Mouse (Mus musculus): ENCODE measurements around the gene Aox3. TPM values are rescaled to one million over a fixed set of nuclear protein-coding genes. Genes with fewer than 3 reads are reported as not detected.
A peak's percentile ranks its signal among the peaks of the same experiment; 100 is the strongest.

The Aox3 gene
- polyA plus RNA-seq, 1 experiment from 2014 or later: not detected

DNA sequence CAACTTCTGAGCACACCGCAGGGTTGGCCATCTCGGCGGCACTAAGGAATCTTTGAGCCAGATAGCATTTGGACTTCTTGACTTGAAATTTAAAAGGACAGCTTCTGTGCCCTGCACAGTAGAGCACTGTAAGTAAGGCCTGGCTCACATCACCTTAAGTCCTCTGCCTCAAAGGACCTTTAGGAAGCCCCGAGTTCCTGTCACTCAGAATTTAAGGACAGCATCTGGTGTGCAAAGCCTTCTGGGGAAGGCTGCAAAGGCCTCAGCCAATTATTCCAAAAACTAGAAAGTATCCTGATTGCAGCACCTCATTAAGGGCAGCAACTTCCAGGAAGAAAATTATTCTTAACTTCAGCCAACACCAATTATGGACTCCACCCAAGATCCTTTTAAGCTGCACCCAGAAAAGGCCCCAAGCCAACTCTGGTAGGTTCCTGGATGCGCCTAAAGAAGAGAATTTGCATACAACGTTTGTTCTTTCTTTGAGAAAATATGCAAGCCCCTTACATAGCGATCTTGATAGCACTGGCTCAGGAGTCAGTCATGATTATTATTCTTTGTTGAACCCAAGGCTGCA is 103.1 kb downstream of the Aox3 start:
- WGBS: 78% methylated on average over 7 of the region's 7 CpGs
- Histone ChIP-seq H3K27me3 (no peaks in the 10 kb centered on the region), H3K4me1 (peaks cover 12% of the 10 kb centered on the region; the same call in 1 of the 2 replicates), H3K4me2 (no peak overlapping the region), H3K27ac (no peak overlapping the region; the same call in 1 of the 2 replicates), H3K9ac (no peak overlapping the region), H3K9me3 (replicated peaks) (no peaks in the 10 kb centered on the region), H3K36me3 (ENCODE audit: poor library complexity, severe bottlenecking) (no peaks in the 10 kb centered on the region), H3K4me3 (no peak overlapping the region)
- peak; percentile 76 for ATAC-seq

GRCm38 (mm10) chr1:58221070-58221469 is 108.1 kb downstream of the Aox3 start:
- Histone ChIP-seq H3K36me3 (ENCODE audit: poor library complexity, severe bottlenecking) (no peaks in the 10 kb centered on the region), H3K27ac (no peak overlapping the region), H3K4me3 (no peak overlapping the region), H3K4me2 (no peak overlapping the region), H3K9ac (no peak overlapping the region), H3K9me3 (replicated peaks) (no peaks in the 10 kb centered on the region), H3K4me1 (peaks cover 9% of the 10 kb centered on the region; the same call in 1 of the 2 replicates), H3K27me3 (no peaks in the 10 kb centered on the region)
- ATAC-seq: no peak
- WGBS: 69% methylated on average over 6 of the region's 6 CpGs

- Histone ChIP-seq H3K27me3 (no peaks in the 10 kb centered on the region), H3K27ac (no peak overlapping the region), H3K4me1 (0 out of 2 replicates have a peak, but pooled peaks cover 5% of the 10 kb centered on the region), H3K9me3 (replicated peaks) (no peaks in the 10 kb centered on the region), H3K4me3 (no peak overlapping the region), H3K36me3 (ENCODE audit: poor library complexity, severe bottlenecking) (no peaks in the 10 kb centered on the region), H3K4me2 (no peak overlapping the region), H3K9ac (no peak overlapping the region)
- WGBS: 82% methylated on average over 5 of the region's 5 CpGs
- peak; percentile 77; the same call in 1 of the 2 replicates for ATAC-seq
These were observed 108.9 kb downstream of the Aox3 start for GRCm38 (mm10) chr1:58221879-58222278.

- 75% methylated on average over 6 of the region's 6 CpGs for WGBS
- Histone ChIP-seq H3K36me3 (ENCODE audit: poor library complexity, severe bottlenecking) (no peaks in the 10 kb centered on the region), H3K4me1 (no peaks in the 10 kb centered on the region), H3K27me3 (no peaks in the 10 kb centered on the region), H3K9ac (no peak overlapping the region), H3K4me2 (no peak overlapping the region), H3K4me3 (no peak overlapping the region), H3K27ac (no peak overlapping the region), H3K9me3 (replicated peaks) (no peaks in the 10 kb centered on the region)
- no peak for ATAC-seq
These were observed 115.2 kb downstream of the Aox3 start for GRCm38 (mm10) chr1:58228086-58228485.

DNA sequence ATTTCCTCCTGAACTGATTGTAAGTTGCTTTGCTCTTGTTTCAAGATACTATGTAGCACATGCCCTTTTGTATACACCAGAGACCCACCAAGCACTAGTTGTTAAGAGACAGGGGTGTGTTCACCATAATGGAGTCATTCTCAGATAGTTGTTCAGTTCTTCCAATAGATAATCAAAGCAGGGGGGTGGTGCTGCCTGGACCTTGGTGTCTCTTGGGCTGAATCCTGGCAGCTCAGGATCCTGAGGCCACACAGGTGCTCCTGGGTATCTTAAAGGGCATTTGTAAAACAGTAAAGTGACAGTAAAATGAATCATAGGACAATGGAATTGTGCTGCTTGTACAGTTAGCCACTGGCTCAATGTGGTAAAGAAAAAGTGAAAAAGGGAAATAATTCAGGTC is 116.0 kb downstream of the Aox3 start:
- no peak overlapping the region for H3K27ac ChIP-seq
- no peaks in the 10 kb centered on the region for H3K9me3 ChIP-seq (replicated peaks)
- ATAC-seq: no peak

GRCm38 (mm10) chr1:58229774-58230173 is 116.8 kb downstream of the Aox3 start:
- Histone ChIP-seq H3K27ac (no peak overlapping the region), H3K4me3 (no peak overlapping the region), H3K36me3 (ENCODE audit: poor library complexity, severe bottlenecking) (no peaks in the 10 kb centered on the region), H3K4me2 (no peak overlapping the region), H3K9me3 (replicated peaks) (no peaks in the 10 kb centered on the region), H3K9ac (no peak overlapping the region), H3K27me3 (no peaks in the 10 kb centered on the region), H3K4me1 (no peaks in the 10 kb centered on the region)
- ATAC-seq: no peak
- WGBS: 88% methylated on average over 4 of the region's 4 CpGs

More for the DNA sequence above, 116.0 kb downstream of the Aox3 start:
- no peak overlapping the region for H3K4me2 ChIP-seq
- H3K36me3 ChIP-seq (ENCODE audit: poor library complexity, severe bottlenecking): no peaks in the 10 kb centered on the region
- no peak overlapping the region for H3K4me3 ChIP-seq
- no peak overlapping the region for H3K9ac ChIP-seq
- no peaks in the 10 kb centered on the region for H3K27me3 ChIP-seq
- H3K4me1 ChIP-seq: no peaks in the 10 kb centered on the region

GRCm38 (mm10) chr1:58230542-58230941 is 117.6 kb downstream of the Aox3 start:
- Histone ChIP-seq H3K9me3 (replicated peaks) (no peaks in the 10 kb centered on the region), H3K4me3 (no peak overlapping the region), H3K4me2 (no peak overlapping the region), H3K36me3 (ENCODE audit: poor library complexity, severe bottlenecking) (no peaks in the 10 kb centered on the region), H3K27me3 (no peaks in the 10 kb centered on the region), H3K4me1 (no peaks in the 10 kb centered on the region), H3K27ac (no peak overlapping the region), H3K9ac (no peak overlapping the region)
- 70% methylated on average over 5 of the region's 5 CpGs for WGBS
- ATAC-seq: no peak

DNA sequence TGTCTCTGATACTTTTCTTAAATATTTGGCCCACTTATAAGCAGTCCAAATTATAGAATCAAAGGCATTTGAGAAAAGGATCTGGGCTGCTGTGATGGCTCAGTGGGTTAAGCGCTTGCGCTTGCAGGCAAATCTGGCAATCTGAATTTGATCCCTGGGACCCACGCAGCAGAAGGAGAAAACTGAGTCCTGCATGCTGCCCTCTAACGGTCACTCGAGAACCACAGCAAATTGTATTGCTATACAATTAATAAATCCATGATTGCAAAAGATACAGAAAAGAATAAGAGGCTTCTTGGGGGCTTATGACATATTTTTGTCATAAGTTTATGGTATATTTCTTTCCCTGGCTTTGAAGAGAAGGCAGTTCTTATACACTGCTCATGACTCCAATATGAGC is 122.5 kb downstream of the Aox3 start:
- no peak for ATAC-seq
- Histone ChIP-seq H3K4me1 (no peaks in the 10 kb centered on the region), H3K4me3 (no peak overlapping the region), H3K4me2 (no peak overlapping the region), H3K9me3 (replicated peaks) (no peaks in the 10 kb centered on the region), H3K36me3 (ENCODE audit: poor library complexity, severe bottlenecking) (no peaks in the 10 kb centered on the region), H3K9ac (no peak overlapping the region), H3K27ac (no peak overlapping the region), H3K27me3 (no peaks in the 10 kb centered on the region)
- 59% methylated on average over 5 of the region's 5 CpGs for WGBS

DNA sequence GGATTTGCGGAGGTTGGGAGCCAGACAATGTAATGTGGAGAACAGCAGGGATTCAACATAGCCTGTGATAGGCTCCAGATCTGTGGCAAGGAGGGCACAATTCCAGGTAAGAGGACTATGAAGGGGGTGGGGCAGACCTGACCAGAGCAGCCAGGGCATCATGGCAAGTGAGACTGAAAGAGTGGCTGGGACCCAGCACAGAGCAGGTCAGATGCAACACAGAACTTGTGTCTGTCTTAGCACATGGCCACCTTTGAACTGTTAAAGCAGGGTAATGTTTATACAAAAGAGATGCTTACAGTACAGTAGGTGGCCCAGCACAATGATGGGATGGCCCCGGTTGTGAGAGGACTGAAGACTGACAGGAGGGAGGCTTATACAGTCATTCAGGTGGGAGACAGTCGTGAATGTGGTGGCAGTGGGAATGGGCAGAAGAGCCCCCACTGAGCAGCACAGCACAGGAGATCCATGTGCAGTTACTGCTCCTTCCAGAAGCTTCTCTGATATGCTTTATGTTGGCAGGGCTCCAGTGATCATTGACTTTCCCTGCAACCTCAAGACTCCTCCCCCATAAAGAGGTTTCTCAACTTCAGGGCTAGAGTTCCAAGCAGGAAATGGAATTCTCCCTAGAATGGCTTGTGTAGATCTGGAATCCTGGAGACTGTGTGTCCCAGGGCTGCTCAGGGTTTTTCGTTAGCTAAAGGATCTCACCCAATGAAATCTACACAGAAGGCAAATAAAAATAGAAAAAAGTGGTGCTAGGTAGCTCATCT is 124.8 kb downstream of the Aox3 start:
- Histone ChIP-seq H3K4me2 (no peak overlapping the region), H3K27me3 (no peaks in the 10 kb centered on the region), H3K9ac (no peak overlapping the region), H3K4me3 (no peak overlapping the region), H3K9me3 (replicated peaks) (no peaks in the 10 kb centered on the region), H3K4me1 (no peaks in the 10 kb centered on the region), H3K36me3 (ENCODE audit: poor library complexity, severe bottlenecking) (no peaks in the 10 kb centered on the region), H3K27ac (no peak overlapping the region)
- WGBS: 76% methylated on average over 4 of the region's 4 CpGs
- no peak for ATAC-seq

GRCm38 (mm10) chr1:58238440-58238839 is 125.5 kb downstream of the Aox3 start:
- no peak overlapping the region for H3K27ac ChIP-seq
- H3K27me3 ChIP-seq: no peaks in the 10 kb centered on the region
- H3K4me3 ChIP-seq: no peak overlapping the region
- H3K4me2 ChIP-seq: no peak overlapping the region
- no peaks in the 10 kb centered on the region for H3K9me3 ChIP-seq (replicated peaks)
- H3K36me3 ChIP-seq (ENCODE audit: poor library complexity, severe bottlenecking): no peaks in the 10 kb centered on the region
- no peaks in the 10 kb centered on the region for H3K4me1 ChIP-seq
- no peak for ATAC-seq
- no peak overlapping the region for H3K9ac ChIP-seq
- WGBS: 90% methylated on average over 5 of the region's 5 CpGs

DNA sequence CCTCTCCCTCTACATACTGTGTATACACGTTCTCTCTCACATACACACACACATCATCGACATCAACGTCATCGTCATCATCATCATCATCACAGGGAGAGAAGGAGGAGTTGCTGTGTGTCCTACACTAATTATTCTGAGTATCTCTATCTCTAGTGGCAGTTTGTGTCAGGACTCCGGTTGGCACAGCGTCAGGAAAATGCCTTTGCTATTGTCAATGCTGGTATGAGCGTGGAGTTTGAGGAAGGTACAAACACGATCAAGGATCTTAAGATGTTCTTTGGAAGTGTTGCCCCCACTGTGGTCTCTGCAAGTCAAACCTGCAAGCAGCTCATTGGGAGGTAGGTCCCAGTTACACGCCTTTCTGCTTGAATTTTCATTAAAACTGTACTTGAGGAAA is 126.0 kb downstream of the Aox3 start:
- Histone ChIP-seq H3K9me3 (replicated peaks) (no peaks in the 10 kb centered on the region), H3K27me3 (no peaks in the 10 kb centered on the region), H3K4me1 (no peaks in the 10 kb centered on the region), H3K4me3 (no peak overlapping the region), H3K4me2 (no peak overlapping the region), H3K27ac (no peak overlapping the region), H3K36me3 (ENCODE audit: poor library complexity, severe bottlenecking) (no peaks in the 10 kb centered on the region), H3K9ac (no peak overlapping the region)
- 95% methylated on average over 9 of the region's 9 CpGs for WGBS
- ATAC-seq: no peak

- WGBS: 70% methylated on average over 6 of the region's 6 CpGs
- no peaks in the 10 kb centered on the region for H3K9me3 ChIP-seq (replicated peaks)
- no peak for ATAC-seq
These were observed 127.4 kb downstream of the Aox3 start for GRCm38 (mm10) chr1:58240347-58240746.

More at GRCm38 (mm10) chr1:58240347-58240746, 127.4 kb downstream of the Aox3 start:
- no peaks in the 10 kb centered on the region for H3K27me3 ChIP-seq
- no peak overlapping the region for H3K4me3 ChIP-seq
- H3K4me2 ChIP-seq: no peak overlapping the region
- no peak overlapping the region for H3K9ac ChIP-seq
- no peak overlapping the region for H3K27ac ChIP-seq
- H3K36me3 ChIP-seq (ENCODE audit: poor library complexity, severe bottlenecking): no peaks in the 10 kb centered on the region
- H3K4me1 ChIP-seq: no peaks in the 10 kb centered on the region
